Mouse (Mus musculus) brain, embryonic 14.5 days (tissue): ENCODE results near the gene Treml2. TPM values are rescaled to one million over a fixed set of nuclear protein-coding genes. Genes with fewer than 3 reads are reported as not detected.
A peak's percentile ranks its signal among the peaks of the same experiment; 100 is the strongest.

Source experiments
- DNase-seq: peaks from one replicate; pipeline ENCODE4 v3.0.0-alpha.2; 2011; ENCODE audit warnings: low read depth
- CTCF ChIP-seq: fragments of 200-500 bp; IDR thresholded peaks from 2 replicates; pipeline ENCODE4 v1.5.1; 2012; ENCODE audit warnings: inconsistent platforms, mild to moderate bottlenecking, moderate library complexity, borderline replicate concordance; ENCODE audit not compliant: insufficient read depth, insufficient read length; ENCODE audit errors: extremely low read depth
- POLR2A ChIP-seq: fragments of 200-500 bp; IDR thresholded peaks from 2 replicates; pipeline ENCODE4 v1.6.1; 2012; ENCODE audit warnings: mild to moderate bottlenecking, inconsistent platforms, borderline replicate concordance; ENCODE audit not compliant: poor library complexity, insufficient read depth, insufficient read length, severe bottlenecking; ENCODE audit errors: extremely low read depth
- polyA plus RNA-seq: library from polyadenylated mRNA; depleted of rRNA; stranded (reverse); fragments of >200 nt; gene quantifications from 2 replicates; pipeline ENCODE4 v1.2.3, GENCODE M21; 2012; rRNA removed

The Treml2 gene
- 0.19 and 0.42 TPM in 2 replicates for polyA plus RNA-seq

- TF ChIP-seq CTCF: no peak
- no peak for TF ChIP-seq POLR2A
- no peak for DNase-seq
These were observed at the start of gene Treml2 for GRCm38 (mm10) chr17:48299203-48299602. Gene Treml2 (plus strand): TSS chr17:48299498.

- DNase-seq: no peak
- no peak for TF ChIP-seq CTCF
- no peak for TF ChIP-seq POLR2A
These were observed 49.8 kb upstream of the Treml2 start for GRCm38 (mm10) chr17:48249501-48249900.

DNA sequence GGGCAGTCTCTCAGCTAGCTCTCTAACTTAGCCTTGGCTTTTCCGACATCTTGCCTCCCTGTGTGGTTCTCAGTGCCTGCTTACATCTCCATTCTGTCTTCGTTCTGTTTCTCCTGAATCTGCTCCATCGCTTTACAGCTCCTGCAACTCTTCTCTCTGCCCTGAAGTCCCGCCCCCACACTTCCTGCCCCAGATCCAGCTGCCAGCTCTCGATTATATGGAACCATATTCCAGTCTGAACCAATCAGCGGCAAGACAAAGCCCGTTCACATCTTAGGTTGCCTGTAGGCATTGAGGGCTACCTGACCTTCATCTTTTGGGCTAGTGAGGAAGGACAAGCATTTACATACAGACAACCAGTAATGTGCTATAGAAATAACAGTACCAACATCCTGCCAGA, 48.7 kb upstream of the Treml2 start:
- no peak for DNase-seq
- TF ChIP-seq CTCF (no peak), POLR2A (no peak)

DNA sequence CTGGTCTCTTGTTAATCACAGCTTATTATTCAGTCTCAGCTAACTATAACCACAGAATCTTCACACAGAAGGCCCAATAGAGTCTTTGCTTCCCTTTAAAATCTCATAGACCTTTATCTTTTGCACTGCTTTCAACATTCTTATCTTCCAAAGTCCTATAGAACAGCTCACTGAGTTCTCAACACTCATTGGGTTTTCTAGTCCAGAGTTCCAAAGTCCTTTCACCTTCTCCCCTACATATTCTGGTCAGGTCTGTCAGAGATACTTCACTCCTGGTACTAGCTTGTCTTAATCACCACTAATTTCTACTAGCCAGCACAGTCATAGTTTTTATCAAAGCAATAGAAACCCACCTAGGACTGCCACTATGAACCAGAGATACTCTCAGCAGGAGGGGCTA, 42.7 kb upstream of the Treml2 start:
- DNase-seq: no peak
- TF ChIP-seq POLR2A (no peak), CTCF (no peak)

GRCm38 (mm10) chr17:48261868-48262267, 37.4 kb upstream of the Treml2 start:
- TF ChIP-seq POLR2A (no peak), CTCF (no peak)

DNA sequence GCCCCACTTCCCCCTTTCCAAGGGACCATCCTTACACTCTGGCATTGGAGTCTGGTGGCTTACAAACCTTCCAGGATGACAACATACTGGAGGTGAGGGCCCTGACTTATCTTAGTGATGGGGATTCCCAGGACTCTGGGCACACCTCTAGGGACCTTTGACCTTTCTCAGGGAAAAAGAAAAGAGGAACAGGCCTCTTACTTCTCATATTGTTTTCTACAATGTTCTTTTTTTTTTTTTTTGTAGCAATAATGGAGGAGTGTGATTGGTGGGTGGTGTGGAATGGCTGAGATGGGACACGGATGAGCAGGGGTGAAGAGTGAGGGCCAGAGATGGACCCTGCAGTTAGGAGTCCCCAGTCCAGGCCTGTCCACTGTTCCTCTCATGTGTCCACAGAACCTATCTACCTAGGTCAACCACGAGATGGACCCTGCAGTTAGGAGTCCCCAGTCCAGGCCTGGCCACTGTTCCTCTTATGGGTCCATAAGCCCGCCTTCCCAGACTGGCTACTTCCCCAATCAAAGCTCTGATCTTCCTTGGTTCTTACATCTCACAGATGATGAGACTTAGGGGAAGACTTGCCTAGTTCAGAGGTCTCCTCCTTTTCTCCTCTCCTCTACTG, 35.4 kb upstream of the Treml2 start, which contains the start of gene Treml4:
TSS of gene Treml4 (plus strand) at position 555 of the 622 bp plus-strand sequence.
- TF ChIP-seq POLR2A (no peak), CTCF (no peak)
- no peak for DNase-seq

More at GRCm38 (mm10) chr17:48261868-48262267, 37.4 kb upstream of the Treml2 start:
- DNase-seq: no peak

DNA sequence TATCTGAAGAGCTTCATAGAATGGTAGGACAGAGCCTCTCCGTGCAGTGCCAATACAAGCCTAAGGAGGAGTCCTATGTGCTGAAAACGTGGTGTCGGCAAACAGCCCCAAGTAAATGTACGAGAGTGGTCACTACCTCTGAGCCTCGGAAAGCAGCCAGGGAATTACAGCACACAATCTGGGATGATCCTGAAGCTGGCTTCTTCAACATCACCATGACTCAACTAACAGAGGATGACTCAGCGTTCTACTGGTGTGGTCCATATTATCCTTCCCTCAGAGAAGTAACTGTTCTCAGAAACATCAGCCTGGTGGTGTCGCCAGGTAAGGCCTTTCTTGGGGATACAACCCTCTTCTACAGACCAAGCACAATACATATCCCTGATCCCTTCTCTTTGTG, 34.6 kb upstream of the Treml2 start:
- no peak for DNase-seq
- TF ChIP-seq POLR2A (no peak), CTCF (no peak)

DNA sequence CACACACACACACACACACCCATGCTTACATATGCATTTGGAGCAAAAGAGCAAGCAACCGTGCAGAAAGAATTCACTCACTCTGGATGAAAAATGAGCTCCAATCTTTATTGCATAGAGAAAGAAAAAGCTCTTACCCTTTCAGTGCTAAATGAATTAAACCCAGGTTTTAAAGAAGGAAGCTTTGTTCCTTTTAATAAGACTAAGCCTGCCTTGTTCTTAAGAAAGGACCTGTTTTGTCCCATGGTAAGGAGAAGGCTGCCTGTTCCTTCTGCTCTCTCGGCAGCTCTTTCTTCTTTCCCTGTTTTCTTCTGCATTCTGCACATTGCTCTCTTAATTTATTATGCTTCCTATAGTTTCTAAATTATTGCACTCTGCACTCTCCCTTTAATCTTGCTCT, 33.2 kb upstream of the Treml2 start:
- TF ChIP-seq POLR2A (no peak), CTCF (no peak)
- peak; percentile 62 for DNase-seq

- no peak for TF ChIP-seq CTCF
- TF ChIP-seq POLR2A: no peak
- no peak for DNase-seq
These were observed 32.5 kb upstream of the Treml2 start for GRCm38 (mm10) chr17:48266610-48267304.

- TF ChIP-seq CTCF (no peak), POLR2A (no peak)
These were observed 31.7 kb upstream of the Treml2 start for GRCm38 (mm10) chr17:48267591-48267990.

DNA sequence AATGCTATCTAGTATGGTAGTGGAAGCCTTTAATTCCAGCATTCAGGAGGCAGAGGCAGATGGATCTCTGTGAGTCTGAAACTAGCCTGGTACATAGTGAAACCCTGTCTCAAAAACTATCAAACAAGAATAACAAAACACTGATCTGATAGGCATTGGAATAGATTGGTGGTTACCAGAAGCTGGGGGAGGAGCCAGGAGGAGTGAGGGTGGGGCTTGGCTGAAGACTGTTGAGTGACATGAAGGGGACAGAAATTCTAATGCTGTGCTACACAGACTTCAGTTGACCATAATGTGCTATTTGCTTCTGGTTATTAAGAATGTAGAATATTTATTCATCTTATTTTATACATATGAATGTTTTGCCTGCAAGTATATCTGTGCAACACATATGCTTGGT, 31.0 kb upstream of the Treml2 start:
- no peak for TF ChIP-seq POLR2A

More at GRCm38 (mm10) chr17:48267591-48267990, 31.7 kb upstream of the Treml2 start:
- DNase-seq: no peak

GRCm38 (mm10) chr17:48269833-48270232, 29.5 kb upstream of the Treml2 start:
- no peak for DNase-seq
- no peak for TF ChIP-seq POLR2A
- no peak for TF ChIP-seq CTCF

More for the DNA sequence above, 31.0 kb upstream of the Treml2 start:
- no peak for DNase-seq

GRCm38 (mm10) chr17:48272158-48272557, 27.1 kb upstream of the Treml2 start:
- no peak for DNase-seq
- TF ChIP-seq CTCF: no peak
- TF ChIP-seq POLR2A: no peak

GRCm38 (mm10) chr17:48272598-48272997, 26.7 kb upstream of the Treml2 start:
- TF ChIP-seq POLR2A: no peak
- no peak for TF ChIP-seq CTCF
- no peak for DNase-seq
